Mouse (Mus musculus) ES-E14 (cell line): Measurements from ENCODE around the gene Ache.

ENCODE experiments used
- HCFC1 ChIP-seq: IDR thresholded peaks from 2 replicates; pipeline ENCODE4 v1.6.1; 2012; ENCODE audit warnings: low read length, inconsistent platforms, borderline replicate concordance; ENCODE audit not compliant: insufficient read depth
- MAFK ChIP-seq: IDR thresholded peaks from 2 replicates; pipeline ENCODE4 v1.6.1; 2014; ENCODE audit warnings: mild to moderate bottlenecking, low read depth, low read length, inconsistent platforms; ENCODE audit not compliant: insufficient read depth
- ZC3H11A ChIP-seq: IDR thresholded peaks from 2 replicates; pipeline ENCODE4 v1.6.1; 2012; ENCODE audit warnings: low read depth, mild to moderate bottlenecking, inconsistent platforms, low read length, borderline replicate concordance
- ZNF384 ChIP-seq: IDR thresholded peaks from 2 replicates; pipeline ENCODE4 v1.6.1; 2012; ENCODE audit warnings: low read depth, low read length, inconsistent platforms

GRCm38 (mm10) chr5:137285986-137286385 is 1.3 kb upstream of the Ache start:
- TF ChIP-seq HCFC1 (no peak), ZNF384 (no peak), MAFK (no peak), ZC3H11A (no peak)
